Mouse (Mus musculus): Measurements from ENCODE around the gene Kcnk7. TPM values are rescaled to one million over a fixed set of nuclear protein-coding genes. Genes with fewer than 3 reads are reported as not detected.

Gene Kcnk7
- polyA plus RNA-seq, 1 experiment = 0.97 TPM

- DNase-seq = no peak
- no peak overlapping the region for H3K4me3 ChIP-seq (ENCODE audit: control insufficient read depth, insufficient read depth, low read length)
- H3K27me3 ChIP-seq (ENCODE audit: control insufficient read depth, insufficient read depth, low read length) = no peaks in the 10 kb centered on the region
- no peak for TF ChIP-seq CTCF (IDR thresholded peaks at IDR 0.05; ENCODE audit: borderline replicate concordance, control insufficient read depth, extremely low read depth, insufficient read depth, low read length, poor library complexity)
- TF ChIP-seq POLR2A (IDR thresholded peaks at IDR 0.05; ENCODE audit: control insufficient read depth, extremely low read depth, insufficient read depth, low read length, poor library complexity) = no peak
- peaks cover 32% of the 10 kb centered on the region for H3K4me1 ChIP-seq (replicated peaks; ENCODE audit: control insufficient read depth, insufficient read depth, low read length)
- 96% methylated on average over 6 of the region's 6 CpGs for WGBS
- peaks cover 40% of the 10 kb centered on the region for H3K36me3 ChIP-seq (ENCODE audit: control insufficient read depth, insufficient read depth, low read length)
- H3K27ac ChIP-seq (ENCODE audit: control insufficient read depth, insufficient read depth, low read length) = no peak overlapping the region
These were observed 10.4 kb upstream of the Kcnk7 start for GRCm38 (mm10) chr19:5693801-5694200.

- TF ChIP-seq CTCF (IDR thresholded peaks at IDR 0.05; ENCODE audit: borderline replicate concordance, control insufficient read depth, extremely low read depth, insufficient read depth, low read length, poor library complexity) = no peak
- TF ChIP-seq POLR2A (IDR thresholded peaks at IDR 0.05; ENCODE audit: control insufficient read depth, extremely low read depth, insufficient read depth, low read length, poor library complexity) = no peak
- DNase-seq = no peak
- H3K4me1 ChIP-seq (replicated peaks; ENCODE audit: control insufficient read depth, insufficient read depth, low read length) = peaks cover 22% of the 10 kb centered on the region
- no peak overlapping the region for H3K4me3 ChIP-seq (ENCODE audit: control insufficient read depth, insufficient read depth, low read length)
- H3K36me3 ChIP-seq (ENCODE audit: control insufficient read depth, insufficient read depth, low read length) = peaks cover 61% of the 10 kb centered on the region
- WGBS = 94% methylated on average over 41 of the region's 41 CpGs
- H3K27me3 ChIP-seq (ENCODE audit: control insufficient read depth, insufficient read depth, low read length) = no peaks in the 10 kb centered on the region
- no peak overlapping the region for H3K27ac ChIP-seq (ENCODE audit: control insufficient read depth, insufficient read depth, low read length)
These were observed 8.2 kb upstream of the Kcnk7 start for GRCm38 (mm10) chr19:5695849-5696462.

- DNase-seq = peak; percentile 45
- no peak for TF ChIP-seq POLR2A (IDR thresholded peaks at IDR 0.05; ENCODE audit: control insufficient read depth, extremely low read depth, insufficient read depth, low read length, poor library complexity)
- TF ChIP-seq CTCF (IDR thresholded peaks at IDR 0.05; ENCODE audit: borderline replicate concordance, control insufficient read depth, extremely low read depth, insufficient read depth, low read length, poor library complexity) = 0 out of 2 replicates have a peak, but pooled peaks have one; percentile 24
- peak overlapping the region; percentile 52 for H3K27ac ChIP-seq (ENCODE audit: control insufficient read depth, insufficient read depth, low read length)
These were observed 819 bp downstream of the Kcnk7 start for GRCm38 (mm10) chr19:5704801-5705571.

GRCm38 (mm10) chr19:5710068-5710467 lies 5.9 kb downstream of the Kcnk7 start:
- no peak overlapping the region for H3K4me3 ChIP-seq (ENCODE audit: control insufficient read depth, insufficient read depth, low read length)
- TF ChIP-seq POLR2A (IDR thresholded peaks at IDR 0.05; ENCODE audit: control insufficient read depth, extremely low read depth, insufficient read depth, low read length, poor library complexity) (no peak), CTCF (IDR thresholded peaks at IDR 0.05; ENCODE audit: borderline replicate concordance, control insufficient read depth, extremely low read depth, insufficient read depth, low read length, poor library complexity) (no peak)
- no peaks in the 10 kb centered on the region for H3K27me3 ChIP-seq (ENCODE audit: control insufficient read depth, insufficient read depth, low read length)
- H3K36me3 ChIP-seq (ENCODE audit: control insufficient read depth, insufficient read depth, low read length) = no peaks in the 10 kb centered on the region
- H3K27ac ChIP-seq (ENCODE audit: control insufficient read depth, insufficient read depth, low read length) = no peak overlapping the region
- DNase-seq = no peak
- peaks cover 14% of the 10 kb centered on the region for H3K4me1 ChIP-seq (replicated peaks; ENCODE audit: control insufficient read depth, insufficient read depth, low read length)
- 97% methylated on average over 6 of the region's 6 CpGs for WGBS

More at GRCm38 (mm10) chr19:5704801-5705571, 819 bp downstream of the Kcnk7 start:
- 32% methylated on average over 10 of the region's 10 CpGs for WGBS
- peaks cover 29% of the 10 kb centered on the region for H3K36me3 ChIP-seq (ENCODE audit: control insufficient read depth, insufficient read depth, low read length)
- H3K27me3 ChIP-seq (ENCODE audit: control insufficient read depth, insufficient read depth, low read length) = no peaks in the 10 kb centered on the region
- no peak overlapping the region for H3K4me3 ChIP-seq (ENCODE audit: control insufficient read depth, insufficient read depth, low read length)
- H3K4me1 ChIP-seq (replicated peaks; ENCODE audit: control insufficient read depth, insufficient read depth, low read length) = peaks cover 22% of the 10 kb centered on the region

- no peak overlapping the region for H3K27ac ChIP-seq (ENCODE audit: control insufficient read depth, insufficient read depth, low read length)
- WGBS = 98% methylated on average over 8 of the region's 8 CpGs
- no peak for TF ChIP-seq CTCF (IDR thresholded peaks at IDR 0.05; ENCODE audit: borderline replicate concordance, control insufficient read depth, extremely low read depth, insufficient read depth, low read length, poor library complexity)
- TF ChIP-seq POLR2A (IDR thresholded peaks at IDR 0.05; ENCODE audit: control insufficient read depth, extremely low read depth, insufficient read depth, low read length, poor library complexity) = no peak
- H3K4me3 ChIP-seq (ENCODE audit: control insufficient read depth, insufficient read depth, low read length) = no peak overlapping the region
- H3K27me3 ChIP-seq (ENCODE audit: control insufficient read depth, insufficient read depth, low read length) = no peaks in the 10 kb centered on the region
- H3K4me1 ChIP-seq (replicated peaks; ENCODE audit: control insufficient read depth, insufficient read depth, low read length) = peaks cover 9% of the 10 kb centered on the region
- no peak for DNase-seq
- no peaks in the 10 kb centered on the region for H3K36me3 ChIP-seq (ENCODE audit: control insufficient read depth, insufficient read depth, low read length)
These were observed 6.4 kb downstream of the Kcnk7 start for GRCm38 (mm10) chr19:5710581-5710980.

- Histone ChIP-seq H3K36me3 (ENCODE audit: control insufficient read depth, insufficient read depth, low read length) (no peaks in the 10 kb centered on the region), H3K27me3 (ENCODE audit: control insufficient read depth, insufficient read depth, low read length) (no peaks in the 10 kb centered on the region), H3K4me3 (ENCODE audit: control insufficient read depth, insufficient read depth, low read length) (no peak overlapping the region), H3K4me1 (replicated peaks; ENCODE audit: control insufficient read depth, insufficient read depth, low read length) (peaks cover 4% of the 10 kb centered on the region; the same call in 1 of the 2 replicates), H3K27ac (ENCODE audit: control insufficient read depth, insufficient read depth, low read length) (no peak overlapping the region)
- 54% methylated on average over 3 of the region's 3 CpGs for WGBS
- peak; percentile 67 for DNase-seq
- no peak for TF ChIP-seq POLR2A (IDR thresholded peaks at IDR 0.05; ENCODE audit: control insufficient read depth, extremely low read depth, insufficient read depth, low read length, poor library complexity)
- TF ChIP-seq CTCF (IDR thresholded peaks at IDR 0.05; ENCODE audit: borderline replicate concordance, control insufficient read depth, extremely low read depth, insufficient read depth, low read length, poor library complexity) = no peak
These were observed 7.1 kb downstream of the Kcnk7 start for GRCm38 (mm10) chr19:5711218-5711617.

All from thymus, adult 2 months (tissue).